Mouse (Mus musculus) G1E-ER4 (cell line): Measurements from ENCODE around the gene Psmd8. TPM values are rescaled to one million over a fixed set of nuclear protein-coding genes. Genes with fewer than 3 reads are reported as not detected.

ENCODE experiments used
- GATA1 ChIP-seq: IDR thresholded peaks from one replicate; pipeline ENCODE4 v1.8.0; 2012; ENCODE audit warnings: low read length, inconsistent platforms
- polyA plus RNA-seq: library from polyadenylated mRNA; stranded (reverse); fragments of >175 nt; gene quantifications from 2 replicates; pipeline ENCODE4 v1.2.3, GENCODE M21; 2012

The Psmd8 gene
- polyA plus RNA-seq, 1 experiment = 197 TPM

GRCm38 (mm10) chr7:29170755-29171561, 9.5 kb downstream of the Psmd8 start:
- TF ChIP-seq GATA1 = no peak

- no peak for TF ChIP-seq GATA1
These were observed 10.3 kb downstream of the Psmd8 start, which contains the start of the genes Ggn and Spred3 for GRCm38 (mm10) chr7:29170066-29170754. Gene Ggn (plus strand): TSS chr7:29170210. Gene Spred3 (minus strand): TSS chr7:29170411.

GRCm38 (mm10) chr7:29169231-29170065, 11.1 kb downstream of the Psmd8 start:
- no peak for TF ChIP-seq GATA1

- no peak for TF ChIP-seq GATA1
These were observed 11.7 kb downstream of the Psmd8 start for GRCm38 (mm10) chr7:29168791-29169230.

GRCm38 (mm10) chr7:29168121-29168695, 12.3 kb downstream of the Psmd8 start:
- TF ChIP-seq GATA1 = no peak

GRCm38 (mm10) chr7:29167656-29168055, 12.8 kb downstream of the Psmd8 start:
- TF ChIP-seq GATA1 = no peak

- no peak for TF ChIP-seq GATA1
These were observed 17.6 kb downstream of the Psmd8 start for GRCm38 (mm10) chr7:29162750-29163525.

- no peak for TF ChIP-seq GATA1
These were observed 18.2 kb downstream of the Psmd8 start for GRCm38 (mm10) chr7:29162294-29162693.

- no peak for TF ChIP-seq GATA1
These were observed 22.2 kb downstream of the Psmd8 start for GRCm38 (mm10) chr7:29158264-29158663.

- no peak for TF ChIP-seq GATA1
These were observed 24.4 kb downstream of the Psmd8 start, which contains the start of gene Fam98c for GRCm38 (mm10) chr7:29155838-29156782. Gene Fam98c (minus strand): TSS chr7:29156234.

- no peak for TF ChIP-seq GATA1
These were observed 25.2 kb downstream of the Psmd8 start for GRCm38 (mm10) chr7:29155196-29155837.

- TF ChIP-seq GATA1 = no peak
These were observed 26.3 kb downstream of the Psmd8 start for GRCm38 (mm10) chr7:29154018-29154720.
